Mouse (Mus musculus) heart, postnatal 0 days (tissue): ENCODE measurements around the gene Rac1.

Experiments
- CTCF ChIP-seq: IDR thresholded peaks from 2 replicates; pipeline ENCODE4 v1.5.1; 2016; ENCODE audit warnings: antibody characterized with exemption, control low read depth, low read depth
- EP300 ChIP-seq: IDR thresholded peaks from 2 replicates; pipeline ENCODE4 v1.6.1; 2016; ENCODE audit warnings: antibody characterized with exemption, low read depth

DNA sequence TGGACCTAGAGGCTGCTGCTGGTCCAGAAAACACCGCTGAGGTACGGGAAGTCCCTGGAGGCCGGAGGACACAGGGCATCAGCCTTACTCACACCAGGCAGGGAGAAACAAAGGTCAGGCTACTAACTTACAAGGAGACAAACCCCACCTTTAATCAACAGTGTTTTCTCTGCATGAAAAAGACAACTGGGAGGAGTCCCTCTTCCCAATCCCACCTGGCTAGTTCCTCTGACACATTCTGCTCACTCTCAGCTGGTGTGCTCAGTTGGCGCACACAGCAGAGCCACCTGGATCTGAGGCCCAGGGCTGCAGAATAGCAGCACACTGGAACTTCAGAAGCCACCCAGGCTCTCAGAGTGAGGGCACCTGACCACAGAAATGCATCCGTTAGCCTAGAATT, 13.0 kb downstream of the Rac1 start:
- TF ChIP-seq CTCF (no peak), EP300 (no peak)
